Mouse (Mus musculus): Measurements from ENCODE around the gene Tmx2. TPM values are rescaled to one million over a fixed set of nuclear protein-coding genes. Genes with fewer than 3 reads are reported as not detected.
"Not testable (repeated sequence)": the region's sequence is repeated elsewhere in the genome, so short reads cannot be mapped to it uniquely, and the experiment has no call there.

Gene Tmx2
- 154 and 158 TPM in 2 replicates for polyA plus RNA-seq (2016; fragmentation: Nextera tagmentation; extraction: Ambion mirVana)

GRCm38 (mm10) chr2:84679016-84679415, at the start of gene Tmx2:
TSS of gene Tmx2 (minus strand) at chr2:84679140.
- Histone ChIP-seq H3K9me3 (replicated peaks) (no peaks in the 10 kb centered on the region), H3K27me3 (replicated peaks) (no peaks in the 10 kb centered on the region), H3K4me2 (peak within 1 kb of the TSS; percentile 81), H3K27ac (ENCODE audit: poor library complexity, severe bottlenecking) (peak within 1 kb of the TSS; percentile 61), H3K9ac (peak within 1 kb of the TSS; percentile 92), H3K36me3 (peaks cover 33% of the 10 kb centered on the region), H3K4me1 (replicated peaks) (peaks cover 24% of the 10 kb centered on the region), H3K4me3 (peak within 1 kb of the TSS; percentile 84)
- WGBS: 14% methylated on average over 8 of the region's 8 CpGs
- no peak for ATAC-seq (ENCODE audit: insufficient number of reproducible peaks, low FRiP score)

GRCm38 (mm10) chr2:84728191-84728590, 49.3 kb upstream of the Tmx2 start:
- peaks cover 17% of the 10 kb centered on the region for H3K4me1 ChIP-seq (replicated peaks)
- H3K36me3 ChIP-seq: peaks cover 21% of the 10 kb centered on the region
- not testable (repeated sequence) for H3K9ac ChIP-seq; H3K27me3 ChIP-seq (replicated peaks); ATAC-seq (ENCODE audit: insufficient number of reproducible peaks, low FRiP score); H3K9me3 ChIP-seq (replicated peaks); H3K4me3 ChIP-seq; H3K27ac ChIP-seq (ENCODE audit: poor library complexity, severe bottlenecking); H3K4me2 ChIP-seq
- WGBS: 78% methylated on average over 5 of the region's 5 CpGs

DNA sequence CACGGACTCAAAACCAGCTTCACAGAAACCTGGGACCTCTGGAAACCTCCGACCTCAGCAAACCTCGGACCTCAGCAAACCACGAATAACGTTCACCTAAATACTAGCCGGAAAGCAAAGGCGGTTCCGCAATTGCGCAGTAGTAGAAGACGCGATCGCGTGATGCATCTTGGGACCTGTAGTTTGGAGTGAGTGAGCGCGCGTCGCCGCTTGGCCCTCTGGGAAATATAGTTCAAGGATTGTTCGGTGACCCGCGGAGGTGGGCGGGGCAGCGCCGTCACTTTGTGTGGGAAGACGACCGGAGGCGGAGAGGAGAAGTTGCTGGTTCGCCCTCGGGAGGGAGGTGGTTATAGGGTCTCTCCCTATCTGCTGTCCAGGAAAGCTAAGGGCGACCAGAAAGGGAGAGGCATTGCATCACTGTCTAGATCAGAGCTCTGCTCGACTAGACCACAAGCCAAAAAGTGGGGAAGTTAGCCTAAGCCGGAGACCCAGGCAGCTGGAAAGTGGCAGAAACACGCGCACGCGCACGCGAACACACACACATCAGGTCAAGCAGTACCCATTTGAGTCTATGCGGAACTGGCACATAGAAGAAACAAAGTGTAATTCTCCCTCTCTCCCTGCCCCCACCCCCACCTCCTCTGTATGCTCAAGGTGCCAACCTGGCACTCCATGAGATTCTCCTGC, 48.4 kb upstream of the Tmx2 start, which contains the start of gene Clp1:
TSS of gene Clp1 (minus strand) at position 179 of the 687 bp plus-strand sequence.
- Histone ChIP-seq H3K4me2 (peak within 1 kb of the TSS; percentile 81), H3K27ac (ENCODE audit: poor library complexity, severe bottlenecking) (peak within 1 kb of the TSS; percentile 88), H3K9ac (peak within 1 kb of the TSS; percentile 82), H3K27me3 (replicated peaks) (no peaks in the 10 kb centered on the region), H3K9me3 (replicated peaks) (no peaks in the 10 kb centered on the region), H3K4me3 (peak within 1 kb of the TSS; percentile 67), H3K36me3 (peaks cover 23% of the 10 kb centered on the region), H3K4me1 (replicated peaks) (peaks cover 17% of the 10 kb centered on the region)
- under 1% methylated on average over 39 of the region's 39 CpGs for WGBS
- ATAC-seq (ENCODE audit: insufficient number of reproducible peaks, low FRiP score): peak; percentile 98

GRCm38 (mm10) chr2:84726716-84727115, 47.8 kb upstream of the Tmx2 start:
- Histone ChIP-seq H3K9me3 (replicated peaks) (no peaks in the 10 kb centered on the region), H3K4me1 (replicated peaks) (peaks cover 17% of the 10 kb centered on the region), H3K36me3 (peaks cover 26% of the 10 kb centered on the region), H3K4me3 (peak overlapping the region; percentile 67), H3K27ac (ENCODE audit: poor library complexity, severe bottlenecking) (no peak overlapping the region), H3K27me3 (replicated peaks) (no peaks in the 10 kb centered on the region), H3K9ac (peak overlapping the region; percentile 82), H3K4me2 (peak overlapping the region; percentile 81)
- no peak for ATAC-seq (ENCODE audit: insufficient number of reproducible peaks, low FRiP score)
- WGBS: 3% methylated on average over 9 of the region's 9 CpGs

GRCm38 (mm10) chr2:84725770-84726169, 46.8 kb upstream of the Tmx2 start:
- no peak overlapping the region for H3K27ac ChIP-seq (ENCODE audit: poor library complexity, severe bottlenecking)
- H3K36me3 ChIP-seq: peaks cover 33% of the 10 kb centered on the region
- WGBS: 90% methylated on average over 10 of the region's 10 CpGs
- ATAC-seq (ENCODE audit: insufficient number of reproducible peaks, low FRiP score): no peak
- H3K9ac ChIP-seq: peak overlapping the region; percentile 41; the same call in 1 of the 2 replicates
- H3K9me3 ChIP-seq (replicated peaks): no peaks in the 10 kb centered on the region
- H3K4me2 ChIP-seq: peak overlapping the region; percentile 81
- no peaks in the 10 kb centered on the region for H3K27me3 ChIP-seq (replicated peaks)
- H3K4me1 ChIP-seq (replicated peaks): peaks cover 17% of the 10 kb centered on the region
- H3K4me3 ChIP-seq: no peak overlapping the region

- no peak overlapping the region for H3K4me2 ChIP-seq
- H3K4me1 ChIP-seq (replicated peaks): peaks cover 17% of the 10 kb centered on the region
- H3K27ac ChIP-seq (ENCODE audit: poor library complexity, severe bottlenecking): no peak overlapping the region
- H3K27me3 ChIP-seq (replicated peaks): no peaks in the 10 kb centered on the region
- 91% methylated on average over 14 of the region's 14 CpGs for WGBS
- H3K9me3 ChIP-seq (replicated peaks): no peaks in the 10 kb centered on the region
- no peak overlapping the region for H3K9ac ChIP-seq
- no peak overlapping the region for H3K4me3 ChIP-seq
- ATAC-seq (ENCODE audit: insufficient number of reproducible peaks, low FRiP score): no peak
- H3K36me3 ChIP-seq: peaks cover 33% of the 10 kb centered on the region
Measured at GRCm38 (mm10) chr2:84723856-84724255, 44.9 kb upstream of the Tmx2 start.

DNA sequence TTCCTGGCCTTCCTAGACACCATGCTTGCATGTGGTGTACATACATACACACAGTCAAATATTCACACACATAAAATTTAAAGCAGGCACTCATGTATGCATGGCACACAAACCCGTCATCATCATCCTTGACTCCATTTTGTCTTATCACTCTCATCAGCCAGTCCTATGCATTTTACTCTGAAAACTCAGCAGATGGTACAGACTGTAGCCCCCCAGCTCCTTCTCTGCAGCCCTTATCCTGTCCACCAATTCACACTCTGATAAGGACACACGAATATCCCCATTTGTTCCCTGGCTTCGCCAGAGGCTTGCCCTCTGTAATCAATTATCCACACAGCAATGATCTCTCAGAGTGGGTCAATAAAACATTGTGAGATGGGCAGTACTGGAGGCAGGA, 42.2 kb upstream of the Tmx2 start:
- H3K4me3 ChIP-seq: no peak overlapping the region
- no peak overlapping the region for H3K4me2 ChIP-seq
- no peaks in the 10 kb centered on the region for H3K27me3 ChIP-seq (replicated peaks)
- H3K9ac ChIP-seq: no peak overlapping the region
- H3K9me3 ChIP-seq (replicated peaks): no peaks in the 10 kb centered on the region
- H3K36me3 ChIP-seq: peaks cover 33% of the 10 kb centered on the region
- H3K27ac ChIP-seq (ENCODE audit: poor library complexity, severe bottlenecking): no peak overlapping the region
- H3K4me1 ChIP-seq (replicated peaks): peaks cover 22% of the 10 kb centered on the region
- no peak for ATAC-seq (ENCODE audit: insufficient number of reproducible peaks, low FRiP score)
- WGBS: 66% methylated on average over 3 of the region's 3 CpGs

DNA sequence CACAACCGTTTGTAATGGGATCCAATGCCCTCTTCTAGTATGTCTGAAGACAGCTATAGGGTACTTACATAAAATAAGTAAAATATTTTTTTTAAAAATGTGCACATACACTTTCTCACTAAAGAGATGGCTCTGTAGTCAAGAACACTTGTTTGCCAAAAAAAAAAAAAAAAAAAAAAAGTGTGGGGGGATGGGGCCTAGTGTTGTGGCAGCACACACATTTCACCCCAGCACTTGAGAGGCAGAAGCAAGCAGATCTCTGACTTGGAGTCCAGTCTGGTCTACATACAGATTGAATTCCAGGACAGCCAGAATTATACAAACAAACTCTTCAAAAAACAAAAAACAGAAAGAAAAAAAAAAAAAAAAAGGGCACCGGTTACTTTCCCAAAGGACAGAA, 41.8 kb upstream of the Tmx2 start:
- H3K27ac ChIP-seq (ENCODE audit: poor library complexity, severe bottlenecking): no peak overlapping the region
- peaks cover 32% of the 10 kb centered on the region for H3K36me3 ChIP-seq
- H3K4me2 ChIP-seq: no peak overlapping the region
- no peaks in the 10 kb centered on the region for H3K27me3 ChIP-seq (replicated peaks)
- no peak overlapping the region for H3K9ac ChIP-seq
- H3K9me3 ChIP-seq (replicated peaks): no peaks in the 10 kb centered on the region
- ATAC-seq (ENCODE audit: insufficient number of reproducible peaks, low FRiP score): no peak
- H3K4me1 ChIP-seq (replicated peaks): peaks cover 18% of the 10 kb centered on the region
- WGBS: 88% methylated on average over 2 of the region's 2 CpGs
- H3K4me3 ChIP-seq: no peak overlapping the region

- no peak overlapping the region for H3K4me3 ChIP-seq
- no peaks in the 10 kb centered on the region for H3K27me3 ChIP-seq (replicated peaks)
- no peak overlapping the region for H3K27ac ChIP-seq (ENCODE audit: poor library complexity, severe bottlenecking)
- ATAC-seq (ENCODE audit: insufficient number of reproducible peaks, low FRiP score): no peak
- H3K36me3 ChIP-seq: peaks cover 11% of the 10 kb centered on the region
- H3K9me3 ChIP-seq (replicated peaks): no peaks in the 10 kb centered on the region
- WGBS: 85% methylated on average over 4 of the region's 4 CpGs
- no peak overlapping the region for H3K4me2 ChIP-seq
- H3K9ac ChIP-seq: no peak overlapping the region
- H3K4me1 ChIP-seq (replicated peaks): peaks cover 21% of the 10 kb centered on the region
Measured at GRCm38 (mm10) chr2:84717357-84717756, 38.4 kb upstream of the Tmx2 start.

DNA sequence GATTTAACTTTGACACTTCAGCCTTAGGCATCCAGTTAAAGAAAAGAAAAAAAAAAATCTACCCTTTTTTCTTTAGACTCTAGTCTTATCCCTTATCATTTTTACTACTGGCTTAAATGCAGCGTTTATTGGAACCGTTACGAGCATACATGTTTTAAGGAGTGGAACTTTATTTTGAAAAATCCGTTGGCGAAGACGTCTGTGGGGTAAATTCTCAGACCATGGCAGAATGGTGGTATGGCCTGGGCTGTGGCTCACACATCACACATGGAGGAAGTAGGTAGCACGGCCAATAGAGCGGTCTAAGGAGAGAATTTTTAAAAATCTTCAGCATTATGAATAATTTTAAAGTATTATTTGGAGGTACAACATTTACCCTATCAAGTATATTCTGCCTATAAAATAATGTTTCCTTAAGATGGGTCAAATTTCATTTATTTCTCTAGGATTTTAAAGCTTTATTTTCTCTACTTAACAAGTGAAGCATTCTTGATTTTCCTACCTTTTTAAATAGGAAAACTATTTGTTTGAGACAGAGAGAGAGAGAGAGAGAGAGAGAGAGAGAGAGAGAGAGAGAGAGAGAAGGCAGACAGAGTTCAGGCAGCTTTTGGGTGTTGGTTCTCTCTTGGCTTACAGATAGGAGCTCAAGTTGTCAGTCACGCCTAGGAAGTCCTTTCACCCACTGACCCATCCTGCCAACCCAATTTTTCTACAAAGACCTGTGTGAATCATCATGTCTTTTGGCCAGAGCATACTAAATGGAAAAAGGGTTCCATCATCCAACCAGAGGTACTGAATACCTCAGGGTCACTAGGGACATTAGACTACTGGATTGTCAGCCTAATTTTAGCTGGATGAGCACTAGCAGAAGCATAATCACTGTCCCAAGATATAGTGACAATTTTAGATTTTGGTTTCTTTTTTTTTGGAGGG, 37.7 kb upstream of the Tmx2 start:
- Histone ChIP-seq H3K27me3 (replicated peaks) (no peaks in the 10 kb centered on the region), H3K27ac (ENCODE audit: poor library complexity, severe bottlenecking) (peak overlapping the region; percentile 96), H3K9me3 (replicated peaks) (no peaks in the 10 kb centered on the region), H3K36me3 (peaks cover 8% of the 10 kb centered on the region), H3K4me3 (peak overlapping the region; percentile 76), H3K4me1 (replicated peaks) (peaks cover 23% of the 10 kb centered on the region), H3K9ac (peak overlapping the region; percentile 74), H3K4me2 (peak overlapping the region; percentile 92)
- 22% methylated on average over 9 of the region's 9 CpGs for WGBS
- ATAC-seq (ENCODE audit: insufficient number of reproducible peaks, low FRiP score): no peak
